Mouse (Mus musculus): ENCODE results near the gene Wnt6. TPM values are rescaled to one million over a fixed set of nuclear protein-coding genes. Genes with fewer than 3 reads are reported as not detected.
"Not testable (repeated sequence)": the region's sequence is repeated elsewhere in the genome, so short reads cannot be mapped to it uniquely, and the experiment has no call there.

Wnt6 gene
- polyA plus RNA-seq, 1 experiment = not detected

DNA sequence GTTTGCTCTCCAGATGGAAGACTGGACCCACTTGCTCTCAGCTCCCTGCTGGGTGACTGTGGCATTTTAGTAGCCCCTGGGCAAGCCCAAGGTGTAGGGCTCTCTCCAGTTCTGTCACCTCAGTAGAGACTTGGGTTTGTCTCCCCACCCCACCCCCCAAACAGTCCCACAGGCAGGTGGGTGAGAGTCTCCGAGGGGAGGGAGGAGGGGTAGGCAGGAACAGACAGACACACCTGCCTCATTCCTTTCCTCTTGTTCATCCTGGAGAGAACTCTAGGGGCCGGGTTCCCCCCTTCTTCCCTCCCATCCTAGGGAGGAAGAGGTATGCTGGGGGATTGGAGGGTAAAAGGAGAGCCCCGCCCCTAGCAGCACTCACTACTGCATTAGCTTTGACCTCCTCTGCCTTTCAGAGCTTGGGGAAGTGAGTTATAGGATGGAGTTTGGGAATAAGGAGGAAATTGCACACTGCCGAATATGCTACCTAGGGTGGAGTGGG, 33.7 kb downstream of the Wnt6 start:
- H3K4me3 ChIP-seq (replicated peaks; ENCODE audit: control insufficient read depth, low read depth, low read length) = no peak overlapping the region
- H3K27ac ChIP-seq (ENCODE audit: control insufficient read depth, insufficient read depth, low read depth, low read length, poor library complexity) = no peak overlapping the region
- WGBS = 21% methylated on average over 4 of the region's 4 CpGs
- TF ChIP-seq CTCF (IDR thresholded peaks at IDR 0.05; ENCODE audit: control insufficient read depth, insufficient read depth, low read length) (no peak), POLR2A (IDR thresholded peaks at IDR 0.05; ENCODE audit: borderline replicate concordance, control insufficient read depth, low read depth, low read length) (no peak)
- no peaks in the 10 kb centered on the region; the same call in 1 of the 2 replicates for H3K4me1 ChIP-seq (ENCODE audit: control insufficient read depth, insufficient read depth, low read length)

DNA sequence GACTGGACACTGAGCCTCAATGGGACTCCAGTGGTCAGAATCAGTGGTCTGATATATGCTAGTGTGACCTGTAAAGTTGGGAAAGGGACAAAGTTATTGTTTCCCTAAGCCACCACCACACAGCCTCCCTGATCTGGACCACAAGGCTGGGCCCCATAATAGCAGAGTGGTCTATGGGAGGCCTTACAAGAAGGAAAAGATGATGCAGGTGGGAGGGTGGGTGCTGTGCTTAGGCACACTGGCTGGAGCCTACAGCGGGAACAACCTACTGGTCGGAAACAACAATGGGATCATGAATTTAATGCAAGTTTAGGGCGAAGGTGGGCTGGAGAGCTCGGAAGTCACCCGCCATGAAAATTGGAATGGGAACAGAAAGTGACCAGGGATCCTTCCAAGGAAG, 34.2 kb downstream of the Wnt6 start:
- Histone ChIP-seq H3K27ac (ENCODE audit: control insufficient read depth, insufficient read depth, low read depth, low read length, poor library complexity) (no peak overlapping the region), H3K4me3 (replicated peaks; ENCODE audit: control insufficient read depth, low read depth, low read length) (no peak overlapping the region), H3K4me1 (ENCODE audit: control insufficient read depth, insufficient read depth, low read length) (no peaks in the 10 kb centered on the region; the same call in 1 of the 2 replicates)
- TF ChIP-seq POLR2A (IDR thresholded peaks at IDR 0.05; ENCODE audit: borderline replicate concordance, control insufficient read depth, low read depth, low read length) (no peak), CTCF (IDR thresholded peaks at IDR 0.05; ENCODE audit: control insufficient read depth, insufficient read depth, low read length) (no peak)
- WGBS = 18% methylated on average over 5 of the region's 5 CpGs

DNA sequence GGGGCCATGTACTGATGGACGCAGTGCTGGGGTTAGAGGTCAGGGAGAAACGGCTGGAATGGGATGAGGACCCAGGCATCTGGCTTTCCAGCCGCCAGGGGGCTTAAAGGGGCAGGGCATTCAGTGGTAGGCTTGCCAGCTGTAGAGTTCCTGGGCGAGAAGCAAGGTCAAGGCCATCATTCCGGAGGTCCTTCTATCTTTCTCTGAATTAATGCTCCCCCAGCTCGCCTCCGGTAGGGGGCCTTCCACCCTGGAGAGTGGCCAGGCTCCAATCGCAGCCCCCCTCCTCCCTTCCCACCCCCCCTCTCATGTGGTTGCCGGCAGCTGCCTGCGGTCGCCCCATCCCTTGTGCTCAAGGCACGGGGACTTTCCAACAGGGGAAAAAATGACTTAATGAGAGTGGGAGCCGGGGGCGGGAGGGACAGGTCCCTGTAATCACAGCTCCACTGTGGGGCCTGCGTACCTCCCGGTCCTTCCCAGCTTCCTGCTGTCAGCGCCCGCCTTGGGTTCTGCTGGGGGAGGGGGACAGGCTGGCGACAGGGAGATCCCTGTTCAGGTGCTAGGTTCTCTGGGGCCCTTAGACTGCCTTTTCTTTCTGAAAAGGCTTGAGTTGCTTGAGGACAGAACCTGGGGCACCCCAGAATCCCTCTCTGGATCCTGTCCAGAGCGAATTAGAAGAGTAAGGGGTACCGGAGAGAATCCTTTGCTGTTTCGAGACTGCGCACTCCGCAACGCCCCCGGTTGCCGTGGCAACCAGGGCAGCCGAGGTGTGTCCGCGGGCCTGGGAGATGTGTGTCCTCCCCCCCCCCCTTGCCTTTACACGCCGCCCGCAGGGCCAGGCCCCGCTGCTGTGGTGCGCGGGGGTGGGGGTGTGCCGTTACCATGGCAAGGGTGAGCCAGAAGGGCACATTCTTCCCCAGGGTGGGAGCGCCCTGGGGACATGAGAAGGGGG, 34.9 kb downstream of the Wnt6 start:
- no peaks in the 10 kb centered on the region; the same call in 1 of the 2 replicates for H3K4me1 ChIP-seq (ENCODE audit: control insufficient read depth, insufficient read depth, low read length)
- TF ChIP-seq POLR2A (IDR thresholded peaks at IDR 0.05; ENCODE audit: borderline replicate concordance, control insufficient read depth, low read depth, low read length) (no peak), CTCF (IDR thresholded peaks at IDR 0.05; ENCODE audit: control insufficient read depth, insufficient read depth, low read length) (0 out of 2 replicates have a peak, but pooled peaks have one; percentile 13)
- 2% methylated on average over 38 of the region's 38 CpGs for WGBS
- no peak overlapping the region for H3K4me3 ChIP-seq (replicated peaks; ENCODE audit: control insufficient read depth, low read depth, low read length)
- no peak overlapping the region for H3K27ac ChIP-seq (ENCODE audit: control insufficient read depth, insufficient read depth, low read depth, low read length, poor library complexity)

GRCm38 (mm10) chr1:74807551-74808071, 35.9 kb downstream of the Wnt6 start:
- TF ChIP-seq CTCF (IDR thresholded peaks at IDR 0.05; ENCODE audit: control insufficient read depth, insufficient read depth, low read length) (no peak), POLR2A (IDR thresholded peaks at IDR 0.05; ENCODE audit: borderline replicate concordance, control insufficient read depth, low read depth, low read length) (no peak)
- no peak overlapping the region for H3K4me3 ChIP-seq (replicated peaks; ENCODE audit: control insufficient read depth, low read depth, low read length)
- WGBS = 11% methylated on average over 23 of the region's 23 CpGs
- no peaks in the 10 kb centered on the region; the same call in 1 of the 2 replicates for H3K4me1 ChIP-seq (ENCODE audit: control insufficient read depth, insufficient read depth, low read length)
- no peak overlapping the region for H3K27ac ChIP-seq (ENCODE audit: control insufficient read depth, insufficient read depth, low read depth, low read length, poor library complexity)

DNA sequence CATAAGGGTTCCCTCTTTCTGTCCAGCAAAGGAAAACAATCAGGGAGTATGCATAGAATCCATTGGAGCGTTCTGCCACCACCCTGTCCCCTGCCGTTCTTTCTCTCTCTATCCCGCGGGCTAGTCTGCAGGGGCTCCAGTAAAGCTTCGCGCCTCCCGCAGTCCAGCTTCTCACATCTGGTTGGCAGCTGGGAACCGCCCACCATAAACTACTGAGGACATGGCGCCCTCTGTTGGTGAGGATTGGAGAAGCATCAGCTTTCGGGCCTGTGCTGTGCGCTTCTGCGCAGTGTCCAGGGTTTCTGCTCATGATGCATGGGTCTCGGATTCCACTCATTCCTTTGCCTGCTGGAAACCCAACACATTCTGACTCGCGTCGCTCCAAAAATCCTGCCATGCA, 36.4 kb downstream of the Wnt6 start:
- TF ChIP-seq CTCF (IDR thresholded peaks at IDR 0.05; ENCODE audit: control insufficient read depth, insufficient read depth, low read length) (peak; percentile 91), POLR2A (IDR thresholded peaks at IDR 0.05; ENCODE audit: borderline replicate concordance, control insufficient read depth, low read depth, low read length) (no peak)
- 2% methylated on average over 16 of the region's 16 CpGs for WGBS
- Histone ChIP-seq H3K4me1 (ENCODE audit: control insufficient read depth, insufficient read depth, low read length) (no peaks in the 10 kb centered on the region), H3K27ac (ENCODE audit: control insufficient read depth, insufficient read depth, low read depth, low read length, poor library complexity) (no peak overlapping the region), H3K4me3 (replicated peaks; ENCODE audit: control insufficient read depth, low read depth, low read length) (no peak overlapping the region)

DNA sequence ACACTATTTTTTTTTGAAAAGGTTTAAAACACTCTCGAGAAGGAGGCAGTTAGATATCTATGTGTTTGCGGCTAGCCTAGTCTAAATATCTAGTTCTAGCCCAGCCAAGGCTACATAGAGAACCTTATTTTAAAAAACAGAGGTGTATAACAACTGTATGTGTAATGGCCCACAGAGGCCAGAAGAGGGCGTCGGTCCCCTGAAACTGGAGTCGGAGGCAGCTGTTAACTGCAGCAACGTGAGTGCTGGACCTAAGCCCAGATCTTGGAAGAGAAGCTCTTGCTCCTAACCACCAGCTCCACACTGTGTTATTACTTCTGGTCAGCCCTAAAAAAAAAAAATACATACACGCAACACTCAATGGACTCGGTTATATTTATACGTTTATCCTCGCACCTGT, 37.3 kb downstream of the Wnt6 start:
- Histone ChIP-seq H3K27ac (ENCODE audit: control insufficient read depth, insufficient read depth, low read depth, low read length, poor library complexity) (no peak overlapping the region), H3K4me3 (replicated peaks; ENCODE audit: control insufficient read depth, low read depth, low read length) (no peak overlapping the region), H3K4me1 (ENCODE audit: control insufficient read depth, insufficient read depth, low read length) (no peaks in the 10 kb centered on the region)
- TF ChIP-seq POLR2A (IDR thresholded peaks at IDR 0.05; ENCODE audit: borderline replicate concordance, control insufficient read depth, low read depth, low read length) (no peak), CTCF (IDR thresholded peaks at IDR 0.05; ENCODE audit: control insufficient read depth, insufficient read depth, low read length) (peak; percentile 22; the same call in 1 of the 2 replicates)
- 57% methylated on average over 10 of the region's 10 CpGs for WGBS

GRCm38 (mm10) chr1:74814931-74815647, 43.4 kb downstream of the Wnt6 start:
- Histone ChIP-seq H3K27ac (ENCODE audit: control insufficient read depth, insufficient read depth, low read depth, low read length, poor library complexity) (no peak overlapping the region), H3K4me3 (replicated peaks; ENCODE audit: control insufficient read depth, low read depth, low read length) (no peak overlapping the region), H3K4me1 (ENCODE audit: control insufficient read depth, insufficient read depth, low read length) (peaks cover 3% of the 10 kb centered on the region; the same call in 1 of the 2 replicates)
- WGBS = 70% methylated on average over 9 of the region's 9 CpGs
- no peak for TF ChIP-seq CTCF (IDR thresholded peaks at IDR 0.05; ENCODE audit: control insufficient read depth, insufficient read depth, low read length)
- no peak for TF ChIP-seq POLR2A (IDR thresholded peaks at IDR 0.05; ENCODE audit: borderline replicate concordance, control insufficient read depth, low read depth, low read length)

DNA sequence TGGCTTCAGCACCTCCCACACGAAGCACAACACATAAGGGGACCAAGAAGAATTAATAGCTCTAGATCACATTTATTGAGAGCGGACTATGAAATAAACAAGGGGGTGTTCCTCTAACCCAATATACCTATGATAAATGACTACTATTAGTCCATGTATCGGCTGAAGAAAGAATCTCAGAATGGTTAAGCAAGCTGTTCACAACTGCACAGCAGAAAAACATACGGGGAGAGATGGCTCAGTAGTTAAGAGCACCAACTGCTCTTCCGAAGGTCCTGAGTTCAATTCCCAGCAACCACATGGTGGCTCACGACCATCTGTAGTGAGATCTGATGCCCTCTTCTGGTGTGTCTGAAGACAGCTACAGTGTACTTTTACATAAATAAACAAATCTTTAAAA, 44.3 kb downstream of the Wnt6 start:
- 80% methylated on average over 6 of the region's 6 CpGs for WGBS
- not testable (repeated sequence) for H3K4me1 ChIP-seq (ENCODE audit: control insufficient read depth, insufficient read depth, low read length); H3K27ac ChIP-seq (ENCODE audit: control insufficient read depth, insufficient read depth, low read depth, low read length, poor library complexity); H3K4me3 ChIP-seq (replicated peaks; ENCODE audit: control insufficient read depth, low read depth, low read length)

All from bone marrow, adult 2 months (tissue).